Mouse (Mus musculus) liver, postnatal 0 days (tissue): Measurements from ENCODE around the gene Klhdc3. TPM values are rescaled to one million over a fixed set of nuclear protein-coding genes. Genes with fewer than 3 reads are reported as not detected.

Experiments used
- ATAC-seq: fragments of 200-750 bp; cut with Nextera tagmentation; 2 replicates; pipeline ENCODE4 v1.8.0; 2017; ENCODE audit warnings: mild to moderate bottlenecking, moderate library complexity
- DNase-seq: peaks from one replicate; pipeline ENCODE4 v3.0.0-alpha.2; 2016
- H3K27ac ChIP-seq: fragments of 300-500 bp; sonication (generic); 2 replicates; pipeline ENCODE4 v1.5.1; 2014; ENCODE audit warnings: antibody characterized with exemption, moderate library complexity, mild to moderate bottlenecking, low read depth
- H3K27me3 ChIP-seq: fragments of 300-500 bp; sonication (generic); 2 replicates; pipeline ENCODE4 v1.6.1; 2014; ENCODE audit warnings: low read length, control low read depth, mixed read lengths; ENCODE audit not compliant: insufficient read depth
- H3K36me3 ChIP-seq: fragments of 300-500 bp; sonication (generic); replicated peaks from 2 replicates; pipeline ENCODE4 v1.6.1; 2014; ENCODE audit warnings: mild to moderate bottlenecking, control low read depth, low read length, moderate library complexity, mixed read lengths; ENCODE audit not compliant: insufficient read depth
- H3K4me1 ChIP-seq: fragments of 300-500 bp; sonication (generic); 2 replicates; pipeline ENCODE4 v1.6.1; 2014; ENCODE audit warnings: antibody characterized with exemption, mild to moderate bottlenecking, control low read depth; ENCODE audit not compliant: insufficient read depth
- H3K4me2 ChIP-seq: fragments of 300-500 bp; sonication (generic); 2 replicates; pipeline ENCODE4 v1.6.1; 2014; ENCODE audit warnings: low read depth, mild to moderate bottlenecking, low read length, moderate library complexity, mixed read lengths
- H3K4me3 ChIP-seq: fragments of 300-500 bp; sonication (generic); 2 replicates; pipeline ENCODE4 v1.5.1; 2014; ENCODE audit warnings: low read depth, low read length
- H3K9ac ChIP-seq: fragments of 300-500 bp; sonication (generic); replicated peaks from 2 replicates; pipeline ENCODE4 v1.6.1; 2014; ENCODE audit warnings: mild to moderate bottlenecking, moderate library complexity
- H3K9me3 ChIP-seq: fragments of 300-500 bp; sonication (generic); 2 replicates; pipeline ENCODE4 v1.6.1; 2016; ENCODE audit warnings: mild to moderate bottlenecking, control low read depth, low read length, mixed read lengths
- CTCF ChIP-seq: sonication (generic); IDR thresholded peaks from 2 replicates; pipeline ENCODE4 v1.5.1; 2016; ENCODE audit warnings: antibody characterized with exemption, low read depth
- EP300 ChIP-seq: IDR thresholded peaks from 2 replicates; pipeline ENCODE4 v1.6.1; 2016; ENCODE audit warnings: antibody characterized with exemption, low read depth, mild to moderate bottlenecking
- WGBS: fragments of 180-500 bp; shearing (Covaris S2); extraction: QIAGEN DNeasy Blood & Tissue Kit; methylation state at CpG from one replicate; pipeline ENCODE4 v1.1.7; 2014; ENCODE audit not compliant: insufficient replicate concordance; 5-methylcytosine and 5-hydroxymethylcytosine counted together
- polyA plus RNA-seq: library from polyadenylated mRNA; unstranded; fragments of >200 nt; fragmentation: Nextera tagmentation; extraction: Ambion mirVana; gene quantifications from 2 replicates; pipeline ENCODE4 v1.2.1, GENCODE M21; 2015

The Klhdc3 gene
- polyA plus RNA-seq, 1 experiment from 2014 or later, result 63.0 TPM

GRCm38 (mm10) chr17:46629685-46630441, 50.9 kb downstream of the Klhdc3 start:
- Histone ChIP-seq H3K4me2 (peak overlapping the region; percentile 92), H3K27me3 (0 out of 2 replicates have a peak, but pooled peaks cover 5% of the 10 kb centered on the region), H3K27ac (peak overlapping the region; percentile 57; the same call in 1 of the 2 replicates), H3K4me3 (peak overlapping the region; percentile 66), H3K4me1 (peaks cover 16% of the 10 kb centered on the region; the same call in 1 of the 2 replicates), H3K9me3 (no peaks in the 10 kb centered on the region), H3K36me3 (peaks cover 19% of the 10 kb centered on the region), H3K9ac (no peak overlapping the region)
- no peak for DNase-seq
- ATAC-seq, result peak; percentile 32; the same call in 1 of the 2 replicates
- 14% methylated on average over 12 of the region's 12 CpGs for WGBS
- no peak for TF ChIP-seq CTCF
- TF ChIP-seq EP300, result no peak

DNA sequence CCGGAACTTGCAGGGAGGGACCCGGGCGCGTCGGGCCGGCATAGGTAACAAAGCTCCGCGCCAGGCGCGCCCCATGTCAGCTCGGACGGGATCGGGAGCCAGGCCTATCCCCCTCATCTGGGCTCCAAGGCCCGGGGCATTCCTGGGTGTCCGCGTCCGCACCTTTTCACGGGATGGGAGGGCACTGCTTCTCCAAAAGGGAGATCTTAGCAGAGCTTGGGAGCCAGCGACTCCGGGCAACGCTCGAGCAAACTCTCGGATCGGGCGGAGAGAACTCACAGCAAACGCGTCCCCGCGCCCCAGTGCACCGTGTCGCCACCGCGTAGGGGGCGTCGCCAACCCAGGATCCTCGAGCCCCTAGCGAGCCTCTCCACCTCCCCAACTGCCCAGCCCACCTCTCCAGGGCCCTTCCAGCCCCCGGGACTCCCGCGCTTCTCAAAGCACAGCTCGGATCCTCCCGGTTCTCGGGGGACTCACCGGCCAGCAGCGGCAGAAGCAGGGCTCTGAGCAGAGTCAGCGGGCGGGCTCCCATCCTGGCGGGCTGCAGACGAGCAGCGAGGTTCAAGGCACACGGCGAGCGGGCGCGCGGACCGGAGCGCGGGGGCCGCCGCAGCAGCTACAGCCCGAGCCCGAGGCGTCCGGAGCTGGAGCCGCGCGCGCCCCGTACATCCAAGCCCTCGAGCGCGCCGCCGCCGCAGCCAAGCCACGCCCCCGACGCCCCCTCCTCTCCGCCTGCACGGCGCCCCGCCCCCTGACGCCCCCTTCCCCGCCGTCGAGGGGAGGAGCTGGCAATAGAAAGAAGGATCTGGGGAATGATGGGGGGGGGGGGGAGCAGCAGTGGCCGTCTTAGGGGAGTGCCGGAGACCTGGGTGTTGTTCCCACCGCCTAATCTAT, 51.7 kb downstream of the Klhdc3 start, which contains the start of gene Ptk7:
Gene Ptk7 (minus strand): TSS at position 714 of the 894 bp plus-strand sequence.
- 4% methylated on average over 71 of the region's 90 CpGs for WGBS

DNA sequence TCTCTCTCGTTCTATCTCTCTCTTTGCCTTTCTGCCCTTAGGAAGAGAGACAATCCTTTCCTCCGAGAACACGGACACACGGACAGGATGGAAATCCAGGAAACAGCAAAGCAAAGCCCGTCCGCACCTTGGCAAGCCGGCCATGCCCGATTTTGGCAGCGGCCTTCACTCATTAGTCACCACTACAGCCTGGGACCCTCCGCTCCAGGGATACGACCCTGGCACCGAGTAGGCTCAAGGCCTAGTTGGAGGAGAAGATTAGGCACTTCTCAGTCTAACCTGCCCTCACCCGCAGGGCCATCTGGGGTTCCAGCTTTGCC, 52.3 kb downstream of the Klhdc3 start:
- DNase-seq (no peak), ATAC-seq (no peak)
- TF ChIP-seq EP300, result no peak
- no peak for TF ChIP-seq CTCF
- Histone ChIP-seq H3K36me3 (peaks cover 18% of the 10 kb centered on the region), H3K4me2 (peak overlapping the region; percentile 92), H3K9me3 (no peaks in the 10 kb centered on the region), H3K4me3 (peak overlapping the region; percentile 66), H3K27me3 (0 out of 2 replicates have a peak, but pooled peaks cover 5% of the 10 kb centered on the region), H3K9ac (peak overlapping the region; percentile 76), H3K4me1 (peaks cover 20% of the 10 kb centered on the region), H3K27ac (no peak overlapping the region)
- WGBS, result 3% methylated on average over 13 of the region's 13 CpGs

More for the DNA sequence above, 51.7 kb downstream of the Klhdc3 start, which contains the start of gene Ptk7:
- ATAC-seq, result peak; percentile 47
- Histone ChIP-seq H3K36me3 (peaks cover 19% of the 10 kb centered on the region), H3K4me3 (peak within 1 kb of the TSS; percentile 66), H3K4me2 (peak within 1 kb of the TSS; percentile 92), H3K27ac (peak within 1 kb of the TSS; percentile 57), H3K4me1 (peaks cover 17% of the 10 kb centered on the region), H3K9me3 (no peaks in the 10 kb centered on the region), H3K27me3 (0 out of 2 replicates have a peak, but pooled peaks cover 5% of the 10 kb centered on the region), H3K9ac (peak within 1 kb of the TSS; percentile 76)
- TF ChIP-seq EP300 (no peak), CTCF (no peak)
- DNase-seq, result peak; percentile 57

GRCm38 (mm10) chr17:46627409-46627808, 53.3 kb downstream of the Klhdc3 start:
- Histone ChIP-seq H3K27me3 (0 out of 2 replicates have a peak, but pooled peaks cover 5% of the 10 kb centered on the region), H3K4me2 (no peak overlapping the region), H3K9ac (no peak overlapping the region), H3K27ac (no peak overlapping the region), H3K4me3 (no peak overlapping the region), H3K9me3 (no peaks in the 10 kb centered on the region), H3K36me3 (peaks cover 8% of the 10 kb centered on the region; the same call in 1 of the 2 replicates), H3K4me1 (peaks cover 25% of the 10 kb centered on the region)
- ATAC-seq (no peak), DNase-seq (no peak)
- 64% methylated on average over 6 of the region's 6 CpGs for WGBS
- TF ChIP-seq EP300, result no peak
- TF ChIP-seq CTCF, result no peak

DNA sequence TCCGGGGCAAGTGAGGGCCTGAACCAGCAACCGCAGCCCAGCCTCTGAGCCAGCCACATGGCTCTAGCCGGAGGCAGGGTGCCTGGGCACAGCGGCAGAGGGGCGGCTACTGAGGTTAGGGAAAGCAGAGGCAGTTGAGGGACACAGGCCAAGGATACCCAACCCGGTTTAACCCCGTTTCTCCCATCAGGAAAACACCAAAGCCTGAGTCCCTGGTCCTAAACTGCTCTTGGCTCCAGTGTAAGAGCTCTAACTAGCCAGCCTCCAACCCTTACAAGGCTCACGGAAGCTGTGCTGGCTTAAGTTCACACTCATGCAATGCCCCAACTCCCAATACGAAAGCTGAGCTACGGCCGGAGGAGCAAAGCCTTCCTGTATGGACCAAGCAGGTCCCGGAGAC, 56.1 kb downstream of the Klhdc3 start:
- ATAC-seq (no peak), DNase-seq (no peak)
- no peaks in the 10 kb centered on the region for H3K36me3 ChIP-seq
- H3K27ac ChIP-seq, result peak overlapping the region; percentile 12; the same call in 1 of the 2 replicates
- H3K4me3 ChIP-seq, result no peak overlapping the region
- WGBS, result 68% methylated on average over 12 of the region's 12 CpGs
- H3K4me1 ChIP-seq, result peaks cover 31% of the 10 kb centered on the region
- 0 out of 2 replicates have a peak, but pooled peaks cover 5% of the 10 kb centered on the region for H3K27me3 ChIP-seq
- no peak for TF ChIP-seq CTCF
- no peak for TF ChIP-seq EP300
- H3K9me3 ChIP-seq, result no peaks in the 10 kb centered on the region
- no peak overlapping the region for H3K9ac ChIP-seq
- peak overlapping the region; percentile 35 for H3K4me2 ChIP-seq

Other genes with a start within 250 kb of the Klhdc3 start
- gene Slc22a7, start 242.5 kb downstream of the Klhdc3 start, polyA plus RNA-seq, result 0.18 and 0.34 TPM in 2 replicates
- not detected in 2 replicates for gene Ttbk1, start 193.2 kb downstream of the Klhdc3 start, polyA plus RNA-seq
- 7.4 and 8.6 TPM in 2 replicates for gene Dnph1, start 184.2 kb downstream of the Klhdc3 start, polyA plus RNA-seq
- gene Cul9, start 134.5 kb downstream of the Klhdc3 start, polyA plus RNA-seq, result 1.0 and 1.3 TPM in 2 replicates
- gene Srf, start 124.7 kb downstream of the Klhdc3 start, polyA plus RNA-seq, result 1.3 and 1.9 TPM in 2 replicates
- gene Ptk7, start 51.4 kb downstream of the Klhdc3 start, polyA plus RNA-seq, result 3.0 and 3.5 TPM in 2 replicates
- gene Klc4, start 34.9 kb downstream of the Klhdc3 start, polyA plus RNA-seq, result 10.7 and 12.6 TPM in 2 replicates
- gene Mrpl2, start 34.7 kb downstream of the Klhdc3 start, polyA plus RNA-seq, result 75.2 and 79.3 TPM in 2 replicates
- gene Cul7, start 30.6 kb downstream of the Klhdc3 start, polyA plus RNA-seq, result 5.2 and 6.2 TPM in 2 replicates
- 28.1 and 28.2 TPM in 2 replicates for gene Rrp36, start 6.6 kb downstream of the Klhdc3 start, polyA plus RNA-seq
- gene Mea1, start 2.1 kb downstream of the Klhdc3 start, polyA plus RNA-seq, result 52.3 and 56.9 TPM in 2 replicates
- 11.2 and 12.5 TPM in 2 replicates for gene Ppp2r5d, start 24.2 kb upstream of the Klhdc3 start, polyA plus RNA-seq
- gene Pex6, start 30.5 kb upstream of the Klhdc3 start, polyA plus RNA-seq, result 11.6 and 12.6 TPM in 2 replicates
- 707 and 780 TPM in 2 replicates for gene Gnmt, start 48.3 kb upstream of the Klhdc3 start, polyA plus RNA-seq
- gene Cnpy3, start 71.3 kb upstream of the Klhdc3 start, polyA plus RNA-seq, result 23.0 and 24.1 TPM in 2 replicates
- 0.11 and 0.14 TPM in 2 replicates for gene Ptcra, start 82.8 kb upstream of the Klhdc3 start, polyA plus RNA-seq
- gene 2310039H08Rik, start 91.7 kb upstream of the Klhdc3 start, polyA plus RNA-seq, result 192 and 213 TPM in 2 replicates
- 63.6 and 64.1 TPM in 2 replicates for gene Rpl7l1, start 101.8 kb upstream of the Klhdc3 start, polyA plus RNA-seq
- 1.8 and 1.9 TPM in 2 replicates for gene Bicral, start 177.6 kb upstream of the Klhdc3 start, polyA plus RNA-seq
- gene Tbcc, start 209.8 kb upstream of the Klhdc3 start, polyA plus RNA-seq, result 24.1 and 30.1 TPM in 2 replicates
- not detected in 2 replicates for gene Prph2, start 229.5 kb upstream of the Klhdc3 start, polyA plus RNA-seq